Mouse (Mus musculus) brain, embryonic 18.5 days (tissue): ENCODE results near the gene Tbx6.
"Not testable (repeated sequence)": the region's sequence is repeated elsewhere in the genome, so short reads cannot be mapped to it uniquely, and the experiment has no call there.

Experiments used
- DNase-seq: peaks from one replicate; pipeline ENCODE4 v3.0.0-alpha.2; 2012; ENCODE audit warnings: low read depth, low spot score

Gene Tbx6

GRCm38 (mm10) chr7:126767001-126767400 lies 14.3 kb upstream of the Tbx6 start:
- DNase-seq: no peak

GRCm38 (mm10) chr7:126770784-126771183 lies 10.5 kb upstream of the Tbx6 start:
- no peak for DNase-seq

GRCm38 (mm10) chr7:126773351-126773750 lies 7.9 kb upstream of the Tbx6 start:
- no peak for DNase-seq

- DNase-seq: no peak
Observed at GRCm38 (mm10) chr7:126774463-126774862, 6.8 kb upstream of the Tbx6 start.

GRCm38 (mm10) chr7:126775185-126775977 lies 5.9 kb upstream of the Tbx6 start:
- no peak for DNase-seq

GRCm38 (mm10) chr7:126775978-126776234 lies 5.4 kb upstream of the Tbx6 start:
- DNase-seq: no peak

- DNase-seq: peak; percentile 80
Observed at GRCm38 (mm10) chr7:126776598-126777057, 4.7 kb upstream of the Tbx6 start, which contains the start of gene Ypel3. Gene Ypel3 (plus strand): TSS chr7:126776955.

GRCm38 (mm10) chr7:126777476-126777875 lies 3.8 kb upstream of the Tbx6 start:
- DNase-seq: no peak

- no peak for DNase-seq
Observed at GRCm38 (mm10) chr7:126778147-126778546, 3.1 kb upstream of the Tbx6 start.

GRCm38 (mm10) chr7:126779101-126779500 lies 2.2 kb upstream of the Tbx6 start:
- not testable (repeated sequence) for DNase-seq

GRCm38 (mm10) chr7:126779983-126780970 lies 1.0 kb upstream of the Tbx6 start:
- peak; percentile 84 for DNase-seq

GRCm38 (mm10) chr7:126781661-126782370 lies 533 bp downstream of the Tbx6 start:
- no peak for DNase-seq

GRCm38 (mm10) chr7:126782693-126783092 lies 1.4 kb downstream of the Tbx6 start:
- no peak for DNase-seq

- no peak for DNase-seq
Observed at GRCm38 (mm10) chr7:126784469-126784868, 3.2 kb downstream of the Tbx6 start.

GRCm38 (mm10) chr7:126785056-126785455 lies 3.8 kb downstream of the Tbx6 start:
- DNase-seq: no peak

- DNase-seq: no peak
Observed at GRCm38 (mm10) chr7:126786142-126786541, 4.9 kb downstream of the Tbx6 start.

GRCm38 (mm10) chr7:126789141-126789540 lies 7.9 kb downstream of the Tbx6 start:
- no peak for DNase-seq

- DNase-seq: peak; percentile 93
Observed at GRCm38 (mm10) chr7:126791851-126792720, 10.8 kb downstream of the Tbx6 start, which contains the start of gene Ppp4c. Gene Ppp4c (minus strand): TSS chr7:126792496.

GRCm38 (mm10) chr7:126792721-126793443 lies 11.6 kb downstream of the Tbx6 start:
- DNase-seq: no peak
